Mouse (Mus musculus) kidney, postnatal 10 days (tissue): Measurements from ENCODE around the gene Pcolce2.

Experiments
- DNase-seq: peaks from one replicate; pipeline ENCODE4 v3.0.0; 2021; ENCODE audit warnings: mixed read lengths

Gene Pcolce2

DNA sequence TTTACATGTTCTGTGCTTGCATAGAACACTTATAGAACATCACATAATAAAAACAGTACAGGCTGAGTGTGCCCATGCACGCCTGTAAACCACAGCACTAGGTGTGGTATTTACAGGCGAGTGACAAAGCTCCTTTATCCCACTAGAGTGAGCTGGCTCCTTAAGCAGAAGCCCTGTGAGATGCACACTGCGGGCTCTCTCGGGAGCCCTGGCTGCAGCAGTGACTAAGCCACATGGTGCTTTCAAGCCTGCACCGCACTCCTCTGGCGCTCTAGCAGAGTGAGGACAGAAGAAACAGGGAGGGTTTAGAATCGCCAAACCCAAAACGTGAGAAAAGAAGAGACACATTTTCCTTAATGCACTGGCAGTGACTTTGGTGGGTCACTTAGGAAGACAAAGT is 75.2 kb downstream of the Pcolce2 start:
- DNase-seq, result no peak

DNA sequence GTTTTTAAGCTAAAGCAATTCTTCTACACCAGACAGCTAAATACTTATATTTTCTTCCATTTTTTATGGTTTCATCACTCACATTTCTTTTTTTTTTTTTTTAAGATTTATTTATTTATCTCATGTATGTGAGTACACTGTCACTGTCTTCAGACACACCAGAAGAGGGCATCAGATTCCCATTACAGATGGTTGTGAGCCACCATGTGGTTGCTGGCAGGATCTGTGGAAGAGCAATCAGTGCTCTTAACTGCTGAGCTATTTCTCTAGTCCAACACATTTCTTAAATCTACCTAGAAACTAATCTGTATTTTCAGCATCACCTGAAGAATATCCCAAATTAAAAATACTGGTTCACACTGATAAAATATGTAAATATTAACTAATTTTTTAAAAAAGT is 98.8 kb downstream of the Pcolce2 start:
- DNase-seq, result no peak

- peak; percentile 15 for DNase-seq
Observed at GRCm38 (mm10) chr9:95744845-95745613, 107.6 kb downstream of the Pcolce2 start.

GRCm38 (mm10) chr9:95747298-95747697 is 109.9 kb downstream of the Pcolce2 start:
- DNase-seq, result no peak
